Mouse (Mus musculus) kidney, adult 2 months (tissue): ENCODE results near the gene Dthd1.

Source experiments
- CTCF ChIP-seq: fragments of 200-500 bp; conservative IDR thresholded peaks from 2 replicates; pipeline ENCODE4 v1.5.1; 2011; ENCODE audit warnings: low read depth, mild to moderate bottlenecking, control low read depth, low read length, moderate library complexity, mixed read lengths; ENCODE audit not compliant: insufficient read depth, insufficient read length
- POLR2A ChIP-seq: fragments of 200-500 bp; IDR thresholded peaks from one replicate; pipeline ENCODE4 v1.6.1; 2011; ENCODE audit warnings: low read depth, low read length, control low read depth

DNA sequence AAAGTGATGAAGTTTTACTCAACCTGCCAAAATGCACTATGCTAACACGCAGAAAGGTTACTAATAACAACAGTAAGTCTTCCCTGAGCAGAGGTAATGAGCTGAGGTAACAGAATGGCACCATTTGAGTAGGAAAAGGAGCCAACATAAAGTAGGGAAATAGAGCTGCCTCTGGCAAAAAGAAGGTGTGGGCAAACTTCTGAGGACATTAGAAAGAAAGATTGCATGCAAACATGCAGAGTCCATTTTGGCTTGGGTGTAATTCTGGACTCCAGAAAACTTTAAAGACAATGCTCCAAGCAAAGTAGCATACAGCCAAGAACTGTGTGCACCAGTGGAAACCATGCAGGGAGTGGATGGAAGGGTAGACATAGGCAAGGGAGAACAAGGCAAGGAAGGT, 65.9 kb downstream of the Dthd1 start:
- TF ChIP-seq CTCF (no peak), POLR2A (no peak)
